Mouse (Mus musculus) stomach, embryonic 16.5 days (tissue): Measurements from ENCODE around the gene Ociad1. TPM values are rescaled to one million over a fixed set of nuclear protein-coding genes. Genes with fewer than 3 reads are reported as not detected.

Source experiments
- ATAC-seq: fragments of 200-750 bp; cut with Nextera tagmentation; 2 replicates; pipeline ENCODE4 v1.8.0; 2017; ENCODE audit warnings: moderate number of reproducible peaks, moderate TSS enrichment; ENCODE audit not compliant: insufficient read depth, low FRiP score
- H3K27ac ChIP-seq: fragments of 300-500 bp; sonication (generic); 2 replicates; pipeline ENCODE4 v1.5.1; 2014; ENCODE audit warnings: low read length
- H3K27me3 ChIP-seq: fragments of 300-500 bp; sonication (generic); 2 replicates; pipeline ENCODE4 v1.6.1; 2014; ENCODE audit warnings: low read length, control low read depth, mixed read lengths; ENCODE audit not compliant: control insufficient read depth, insufficient read depth
- H3K36me3 ChIP-seq: fragments of 300-500 bp; sonication (generic); 2 replicates; pipeline ENCODE4 v1.6.1; 2014; ENCODE audit warnings: low read length; ENCODE audit not compliant: control insufficient read depth, insufficient read depth
- H3K4me1 ChIP-seq: fragments of 300-500 bp; sonication (generic); 2 replicates; pipeline ENCODE4 v1.6.1; 2014; ENCODE audit warnings: low read length, control low read depth, mixed read lengths; ENCODE audit not compliant: control insufficient read depth, insufficient read depth
- H3K4me2 ChIP-seq: fragments of 300-500 bp; sonication (generic); 2 replicates; pipeline ENCODE4 v1.6.1; 2014; ENCODE audit warnings: low read depth, low read length, mixed read lengths
- H3K4me3 ChIP-seq: fragments of 300-500 bp; sonication (generic); replicated peaks from 2 replicates; pipeline ENCODE4 v1.5.1; 2014; ENCODE audit warnings: mild to moderate bottlenecking, low read length
- H3K9ac ChIP-seq: fragments of 300-500 bp; sonication (generic); 2 replicates; pipeline ENCODE4 v1.6.1; 2014; ENCODE audit warnings: low read length
- H3K9me3 ChIP-seq: fragments of 300-500 bp; sonication (generic); replicated peaks from 2 replicates; pipeline ENCODE4 v1.6.1; 2016; ENCODE audit warnings: low read length, control low read depth; ENCODE audit not compliant: control insufficient read depth
- WGBS: fragments of 180-500 bp; shearing (Covaris S2); extraction: QIAGEN DNeasy Blood & Tissue Kit; methylation state at CpG from one replicate; pipeline ENCODE4 v1.1.7; 2014; 5-methylcytosine and 5-hydroxymethylcytosine counted together
- polyA plus RNA-seq: library from polyadenylated mRNA; unstranded; fragments of >200 nt; fragmentation: Nextera tagmentation; extraction: Ambion mirVana; gene quantifications from 2 replicates; pipeline ENCODE4 v1.2.1, GENCODE M21; 2015

The Ociad1 gene
- polyA plus RNA-seq, 1 experiment from 2014 or later: 256 TPM

GRCm38 (mm10) chr5:73339779-73340722 is 47.5 kb downstream of the Ociad1 start:
- no peak overlapping the region for H3K27ac ChIP-seq
- no peak overlapping the region for H3K4me2 ChIP-seq
- ATAC-seq: no peak
- no peaks in the 10 kb centered on the region for H3K36me3 ChIP-seq
- H3K27me3 ChIP-seq: no peaks in the 10 kb centered on the region
- no peak overlapping the region for H3K9ac ChIP-seq
- WGBS: 83% methylated on average over 9 of the region's 9 CpGs
- H3K9me3 ChIP-seq: no peaks in the 10 kb centered on the region
- no peak overlapping the region for H3K4me3 ChIP-seq
- H3K4me1 ChIP-seq: no peaks in the 10 kb centered on the region

- no peak within 1 kb of the TSS for H3K4me3 ChIP-seq
- no peak for ATAC-seq
- H3K27me3 ChIP-seq: no peaks in the 10 kb centered on the region
- no peaks in the 10 kb centered on the region for H3K4me1 ChIP-seq
- no peaks in the 10 kb centered on the region for H3K36me3 ChIP-seq
- no peak within 1 kb of the TSS for H3K9ac ChIP-seq
- 75% methylated on average over 8 of the region's 8 CpGs for WGBS
- H3K9me3 ChIP-seq: no peaks in the 10 kb centered on the region
- H3K27ac ChIP-seq: 0 out of 2 replicates have a peak within 1 kb of the TSS, but pooled peaks have one; percentile 8
- H3K4me2 ChIP-seq: no peak within 1 kb of the TSS
Measured at GRCm38 (mm10) chr5:73340723-73341235, 48.2 kb downstream of the Ociad1 start, which contains the start of gene Ociad2. Ociad2 (minus strand) TSS chr5:73341028.

- H3K27me3 ChIP-seq: no peaks in the 10 kb centered on the region
Measured at GRCm38 (mm10) chr5:73342701-73343355, 50.2 kb downstream of the Ociad1 start.

GRCm38 (mm10) chr5:73344310-73344709 is 51.7 kb downstream of the Ociad1 start:
- Histone ChIP-seq H3K4me3 (no peak overlapping the region), H3K9ac (no peak overlapping the region), H3K36me3 (no peaks in the 10 kb centered on the region), H3K27me3 (no peaks in the 10 kb centered on the region), H3K27ac (peak overlapping the region; percentile 50), H3K9me3 (no peaks in the 10 kb centered on the region), H3K4me2 (no peak overlapping the region), H3K4me1 (0 out of 2 replicates have a peak, but pooled peaks cover 2% of the 10 kb centered on the region)
- 42% methylated on average over 10 of the region's 10 CpGs for WGBS
- peak; percentile 84 for ATAC-seq

More at GRCm38 (mm10) chr5:73342701-73343355, 50.2 kb downstream of the Ociad1 start:
- no peak for ATAC-seq
- H3K27ac ChIP-seq: peak overlapping the region; percentile 81
- no peak overlapping the region for H3K4me2 ChIP-seq
- no peaks in the 10 kb centered on the region for H3K36me3 ChIP-seq
- H3K4me3 ChIP-seq: no peak overlapping the region
- H3K9me3 ChIP-seq: no peaks in the 10 kb centered on the region
- H3K9ac ChIP-seq: no peak overlapping the region
- no peaks in the 10 kb centered on the region for H3K4me1 ChIP-seq
- WGBS: 75% methylated on average over 22 of the region's 22 CpGs

- no peak overlapping the region for H3K4me2 ChIP-seq
- 92% methylated on average over 4 of the region's 4 CpGs for WGBS
- no peak overlapping the region for H3K9ac ChIP-seq
- ATAC-seq: no peak
- no peaks in the 10 kb centered on the region for H3K27me3 ChIP-seq
- H3K4me1 ChIP-seq: 0 out of 2 replicates have a peak, but pooled peaks cover 2% of the 10 kb centered on the region
- H3K9me3 ChIP-seq: no peaks in the 10 kb centered on the region
- peak overlapping the region; percentile 50; the same call in 1 of the 2 replicates for H3K27ac ChIP-seq
- no peaks in the 10 kb centered on the region for H3K36me3 ChIP-seq
- H3K4me3 ChIP-seq: no peak overlapping the region
Measured at GRCm38 (mm10) chr5:73345254-73345653, 52.7 kb downstream of the Ociad1 start.

GRCm38 (mm10) chr5:73349514-73349913 is 56.9 kb downstream of the Ociad1 start:
- Histone ChIP-seq H3K27ac (no peak overlapping the region), H3K4me2 (no peak overlapping the region), H3K4me3 (no peak overlapping the region), H3K36me3 (no peaks in the 10 kb centered on the region), H3K4me1 (0 out of 2 replicates have a peak, but pooled peaks cover 2% of the 10 kb centered on the region), H3K9me3 (no peaks in the 10 kb centered on the region), H3K27me3 (no peaks in the 10 kb centered on the region), H3K9ac (no peak overlapping the region)
- ATAC-seq: no peak
- WGBS: 54% methylated on average over 5 of the region's 5 CpGs

GRCm38 (mm10) chr5:73351796-73352195 is 59.2 kb downstream of the Ociad1 start:
- Histone ChIP-seq H3K4me2 (no peak overlapping the region), H3K4me3 (no peak overlapping the region), H3K36me3 (no peaks in the 10 kb centered on the region), H3K27me3 (no peaks in the 10 kb centered on the region), H3K9me3 (no peaks in the 10 kb centered on the region), H3K9ac (no peak overlapping the region), H3K27ac (no peak overlapping the region), H3K4me1 (0 out of 2 replicates have a peak, but pooled peaks cover 2% of the 10 kb centered on the region)
- WGBS: 93% methylated on average over 1 of the region's 1 CpGs
- ATAC-seq: no peak

- no peak overlapping the region for H3K27ac ChIP-seq
- no peak overlapping the region for H3K4me3 ChIP-seq
- no peaks in the 10 kb centered on the region for H3K27me3 ChIP-seq
- 0 out of 2 replicates have a peak, but pooled peaks cover 2% of the 10 kb centered on the region for H3K4me1 ChIP-seq
- H3K36me3 ChIP-seq: no peaks in the 10 kb centered on the region
- H3K4me2 ChIP-seq: no peak overlapping the region
- ATAC-seq: no peak
- no peaks in the 10 kb centered on the region for H3K9me3 ChIP-seq
- H3K9ac ChIP-seq: no peak overlapping the region
- 39% methylated on average over 7 of the region's 7 CpGs for WGBS
Measured at GRCm38 (mm10) chr5:73353519-73353918, 60.9 kb downstream of the Ociad1 start.

GRCm38 (mm10) chr5:73353978-73354377 is 61.4 kb downstream of the Ociad1 start:
- no peak for ATAC-seq
- Histone ChIP-seq H3K27me3 (no peaks in the 10 kb centered on the region), H3K4me3 (no peak overlapping the region), H3K4me1 (no peaks in the 10 kb centered on the region), H3K9ac (no peak overlapping the region), H3K27ac (no peak overlapping the region), H3K4me2 (no peak overlapping the region), H3K36me3 (no peaks in the 10 kb centered on the region), H3K9me3 (no peaks in the 10 kb centered on the region)
- WGBS: 49% methylated on average over 3 of the region's 3 CpGs
